Mouse (Mus musculus) embryo, embryonic 9.5 days (tissue): ENCODE measurements around the gene Zfp768.
A peak's percentile ranks its signal among the peaks of the same experiment; 100 is the strongest.
"Not testable (repeated sequence)": the region's sequence is repeated elsewhere in the genome, so short reads cannot be mapped to it uniquely, and the experiment has no call there.

Source experiments
- DNase-seq: peaks from one replicate; pipeline ENCODE4 v3.0.0-alpha.2; 2017; ENCODE audit errors: extremely low spot score

Zfp768 gene

DNA sequence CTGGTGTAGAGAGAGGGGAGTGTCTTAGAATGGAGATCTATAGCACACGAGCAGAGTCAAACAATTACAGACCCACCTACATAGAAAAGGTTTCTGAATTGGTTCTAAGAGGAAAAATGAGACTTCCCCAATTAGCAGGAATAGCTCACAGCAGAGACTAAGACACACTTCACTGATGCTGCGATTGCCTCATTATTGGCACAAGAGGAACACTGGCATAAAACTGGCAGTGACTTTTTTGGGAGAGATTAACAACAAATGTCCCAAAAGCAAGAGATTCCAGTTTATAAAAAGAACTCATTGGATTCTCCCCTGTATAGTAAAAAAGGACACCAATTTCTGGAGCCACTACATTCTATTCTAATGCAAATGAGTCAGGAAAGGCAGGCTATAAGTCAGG lies 12.5 kb upstream of the Zfp768 start:
- DNase-seq = no peak

DNA sequence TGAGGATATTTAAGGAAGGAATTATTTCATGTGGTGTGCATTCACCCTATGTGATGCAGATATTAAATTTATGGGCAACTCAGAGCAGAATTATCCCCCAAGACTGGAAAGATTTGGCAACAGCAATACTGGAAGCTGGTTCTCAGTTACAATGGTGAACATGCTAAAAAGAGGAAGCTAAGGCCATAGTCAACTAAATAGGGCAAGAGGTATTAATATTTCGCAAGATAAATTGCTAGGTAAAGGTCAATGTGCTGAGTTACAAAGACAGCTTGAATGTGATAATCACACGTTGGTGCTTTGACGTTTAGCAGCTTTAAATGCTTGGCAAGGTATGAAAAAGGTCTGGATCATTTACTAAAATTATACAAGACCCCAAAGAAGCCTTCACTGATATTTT lies 10.4 kb upstream of the Zfp768 start:
- DNase-seq = no peak

DNA sequence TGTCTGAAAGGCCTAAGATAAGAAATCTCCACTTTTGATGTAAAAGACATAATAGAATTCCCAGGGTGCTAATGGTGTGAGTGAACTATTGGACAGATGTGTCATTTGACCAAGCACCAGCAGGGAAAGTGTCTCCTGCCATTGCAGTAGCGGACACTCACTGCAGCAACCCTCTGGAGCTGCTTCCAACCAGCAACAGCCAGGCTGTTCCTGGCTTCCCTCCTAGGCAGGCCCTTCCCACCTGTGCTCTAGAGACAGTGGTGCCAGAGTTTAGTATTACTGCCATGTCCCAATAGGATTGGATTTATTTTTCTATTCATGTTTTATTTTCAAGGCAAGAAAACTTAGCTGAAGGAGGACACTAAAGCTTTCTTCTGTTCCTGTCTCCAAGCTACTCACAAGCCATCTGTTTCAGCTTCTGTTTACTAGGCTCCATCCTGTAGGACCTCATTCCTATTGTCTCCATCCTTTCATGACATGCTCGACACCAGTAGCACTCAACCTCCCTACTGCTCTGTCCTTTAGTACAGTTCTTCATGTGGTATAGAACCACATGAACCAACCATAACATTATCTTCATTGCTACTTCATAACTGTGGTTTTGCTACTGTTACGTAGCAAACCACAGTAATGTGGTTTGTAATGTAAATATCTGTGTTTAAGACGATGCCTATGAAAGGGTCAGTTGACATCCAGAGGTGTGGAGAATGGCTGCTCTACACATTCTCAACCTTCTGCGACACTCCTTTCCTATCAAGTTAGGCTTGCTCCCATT lies 6.0 kb upstream of the Zfp768 start:
- DNase-seq = no peak

DNA sequence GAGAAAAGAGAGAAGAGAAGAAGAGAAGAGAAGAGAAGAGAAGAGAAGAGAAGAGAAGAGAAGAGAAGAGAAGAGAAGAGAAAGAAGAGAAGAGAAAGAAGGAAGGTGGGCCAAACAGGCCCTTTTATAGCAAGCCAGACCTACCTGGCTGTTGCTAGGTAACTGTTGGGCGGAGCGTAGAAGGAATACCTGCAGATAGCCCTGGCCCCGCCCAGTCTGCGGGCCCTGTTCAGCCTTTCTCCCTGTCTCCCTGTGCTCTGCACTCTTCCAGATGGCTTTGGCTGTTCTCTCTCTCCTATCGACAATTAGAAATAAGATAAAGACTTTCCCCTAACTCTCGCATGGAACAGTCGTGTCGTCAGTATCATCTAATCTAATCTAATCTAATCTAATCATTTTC lies 1.3 kb upstream of the Zfp768 start:
- DNase-seq = no peak

DNA sequence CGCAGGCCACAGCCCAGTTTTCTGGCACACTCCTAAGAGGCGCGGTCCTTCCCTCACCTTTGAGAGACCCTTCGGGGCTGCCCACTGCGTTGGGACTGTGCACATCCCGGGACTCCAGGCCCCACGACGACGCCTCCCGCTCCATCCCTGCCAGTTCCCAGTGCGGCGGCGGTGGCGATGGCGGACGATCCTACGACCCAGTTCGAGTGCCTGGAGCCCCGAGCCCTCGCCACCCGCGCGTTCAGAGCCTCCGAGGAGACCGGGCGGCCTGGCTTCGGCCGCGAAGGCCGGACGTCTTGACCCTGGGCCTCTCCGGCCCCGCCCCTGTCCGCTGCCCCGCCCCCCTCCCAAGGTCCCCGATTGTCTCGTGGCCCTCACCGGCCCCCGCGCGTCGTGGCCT lies 297 bp downstream of the Zfp768 start:
- DNase-seq = no peak

DNA sequence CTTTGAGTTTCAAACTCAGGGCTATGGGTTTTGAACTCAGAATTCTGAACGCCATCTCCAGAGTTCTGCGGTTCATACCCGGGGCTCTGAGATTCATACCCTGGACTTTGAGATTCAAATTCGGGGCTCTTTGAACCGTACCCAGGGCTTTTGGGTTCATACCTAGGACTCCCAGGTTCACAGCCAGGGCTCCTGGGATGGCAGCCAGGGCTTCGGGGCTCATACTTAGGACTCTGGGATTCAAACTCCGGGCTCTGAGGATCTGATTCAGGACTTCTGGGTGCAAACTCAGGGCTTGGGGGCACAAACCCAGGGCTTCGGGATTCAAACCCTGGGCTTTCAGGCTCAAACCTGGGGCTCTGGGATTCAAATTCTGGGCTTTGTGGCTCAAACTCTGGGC lies 1.0 kb downstream of the Zfp768 start:
- DNase-seq = no peak

DNA sequence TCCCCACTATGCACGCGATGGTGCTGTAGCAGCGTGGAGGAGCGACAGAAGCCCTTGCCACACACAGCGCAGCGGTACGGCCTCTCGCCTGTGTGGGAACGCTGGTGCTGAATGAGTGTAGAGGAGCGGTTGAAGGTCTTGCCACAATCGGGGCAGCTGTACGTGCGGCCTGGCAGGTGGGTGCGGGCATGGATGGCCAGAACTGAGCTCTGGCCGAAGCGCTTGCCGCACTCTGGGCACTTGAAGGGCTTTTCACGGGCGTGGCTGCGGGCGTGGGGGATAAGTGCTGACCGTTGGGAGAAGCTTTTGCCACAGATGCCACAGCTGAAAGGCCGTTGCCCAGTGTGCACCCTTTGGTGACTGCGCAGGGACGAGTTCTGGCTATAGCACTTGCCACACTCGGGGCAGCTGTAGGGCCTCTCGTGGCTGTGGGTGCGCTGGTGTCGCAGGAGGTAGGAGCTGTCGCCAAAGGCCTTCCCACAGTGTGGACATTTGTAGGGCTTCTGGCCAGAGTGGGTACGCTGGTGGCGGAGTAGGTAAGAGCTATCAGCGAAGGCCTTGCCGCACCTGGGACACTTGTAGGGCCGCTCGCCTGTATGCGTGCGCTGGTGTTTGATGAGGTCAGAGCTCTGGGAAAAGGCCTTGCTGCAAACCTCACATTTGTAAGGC lies 1.9 kb downstream of the Zfp768 start:
- no peak for DNase-seq

DNA sequence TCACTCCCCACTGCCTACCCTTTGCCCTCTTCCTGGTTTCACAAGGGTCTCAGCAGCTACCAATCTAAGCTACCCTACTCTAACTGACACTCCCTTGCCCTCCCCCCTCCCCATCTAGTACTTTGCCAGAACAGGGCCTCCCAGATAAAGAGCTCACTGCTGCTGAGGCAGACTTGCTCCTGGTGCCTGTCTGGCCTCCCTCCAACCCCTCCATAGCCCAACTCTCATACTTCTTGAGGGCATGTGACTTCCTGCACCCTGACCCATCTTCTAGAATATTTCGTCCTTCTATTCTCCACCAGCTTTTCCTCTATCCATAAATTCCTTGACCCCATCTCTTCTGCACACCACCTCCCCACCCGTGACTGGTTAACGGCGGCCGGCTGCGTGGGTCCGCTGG lies 2.5 kb downstream of the Zfp768 start:
- no peak for DNase-seq

DNA sequence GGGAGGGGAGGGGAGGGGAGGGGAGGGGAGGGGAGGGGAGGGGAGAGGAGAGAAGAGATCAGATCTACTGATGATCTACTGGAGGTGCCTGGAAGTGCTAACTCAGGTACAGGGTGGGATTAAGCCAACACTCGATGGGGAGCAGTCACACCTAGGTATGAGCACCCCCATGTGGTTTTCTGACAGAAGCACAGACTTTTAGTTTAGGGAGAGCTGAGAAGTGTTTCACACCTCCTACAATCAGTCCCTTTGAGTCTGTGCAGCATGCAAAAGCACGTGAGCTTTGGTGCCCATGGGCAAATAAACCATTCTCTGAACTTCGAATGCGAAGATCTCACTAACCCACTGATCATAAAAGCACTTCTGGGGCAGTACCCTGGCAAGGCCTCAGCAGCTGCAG lies 3.1 kb downstream of the Zfp768 start:
- DNase-seq = no peak

DNA sequence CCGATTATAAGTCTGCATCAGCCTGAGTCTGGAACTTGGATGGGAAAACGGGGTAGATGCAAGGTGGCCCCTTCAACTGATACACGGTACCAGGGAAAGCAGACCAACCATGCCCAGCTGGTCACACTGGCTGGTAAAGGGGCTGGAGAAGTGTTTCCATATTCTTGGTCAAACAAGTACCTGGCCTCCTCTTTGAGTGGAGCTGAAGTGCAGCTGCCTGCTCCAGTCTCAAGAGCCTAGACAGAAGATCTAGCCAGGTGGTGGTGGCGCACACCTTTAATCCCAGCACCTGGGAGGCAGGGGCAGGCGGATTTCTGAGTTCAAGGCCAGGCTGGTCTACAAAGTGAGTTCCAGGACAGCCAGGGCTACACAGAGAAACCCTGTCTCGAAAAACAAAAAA lies 3.5 kb downstream of the Zfp768 start:
- DNase-seq = not testable (repeated sequence)

DNA sequence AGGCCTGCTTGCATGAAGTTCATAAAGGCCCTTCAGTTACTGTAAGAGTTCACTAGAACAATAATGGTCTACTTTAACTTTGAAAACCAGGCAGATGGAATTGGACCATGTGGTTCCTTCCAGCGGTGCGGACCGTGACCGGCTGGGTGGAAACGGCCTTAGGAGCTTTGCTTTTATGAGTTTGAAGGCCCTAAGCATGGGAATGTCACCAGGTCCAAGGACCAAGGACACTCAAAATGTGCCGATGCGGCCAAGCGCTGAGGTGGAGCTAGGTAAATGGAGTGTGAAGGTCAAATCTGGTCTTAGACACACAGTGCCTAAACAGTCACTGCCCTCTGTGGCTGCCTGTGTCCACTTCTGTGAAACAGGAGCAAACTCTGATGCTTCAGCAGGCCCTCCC lies 4.0 kb downstream of the Zfp768 start:
- no peak for DNase-seq

DNA sequence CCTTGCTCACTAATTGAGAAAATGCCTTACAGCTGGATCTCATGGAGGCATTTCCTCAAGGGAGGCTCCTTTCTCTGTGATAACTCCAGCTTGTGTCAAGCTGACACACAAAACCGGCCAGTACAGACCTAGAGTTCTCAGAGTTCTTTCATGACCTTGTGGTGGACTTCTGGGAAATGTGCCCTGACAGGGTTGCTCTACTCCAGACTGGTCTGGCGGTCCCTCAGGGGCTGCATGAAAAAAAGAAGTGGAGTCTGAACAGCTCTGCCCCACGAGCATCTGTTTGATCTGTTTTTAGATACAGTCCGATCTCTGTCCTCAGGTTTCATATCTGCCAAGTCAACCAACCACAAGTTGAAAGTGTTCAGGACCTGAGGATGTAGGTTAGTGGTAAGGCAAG lies 7.8 kb downstream of the Zfp768 start:
- no peak for DNase-seq

DNA sequence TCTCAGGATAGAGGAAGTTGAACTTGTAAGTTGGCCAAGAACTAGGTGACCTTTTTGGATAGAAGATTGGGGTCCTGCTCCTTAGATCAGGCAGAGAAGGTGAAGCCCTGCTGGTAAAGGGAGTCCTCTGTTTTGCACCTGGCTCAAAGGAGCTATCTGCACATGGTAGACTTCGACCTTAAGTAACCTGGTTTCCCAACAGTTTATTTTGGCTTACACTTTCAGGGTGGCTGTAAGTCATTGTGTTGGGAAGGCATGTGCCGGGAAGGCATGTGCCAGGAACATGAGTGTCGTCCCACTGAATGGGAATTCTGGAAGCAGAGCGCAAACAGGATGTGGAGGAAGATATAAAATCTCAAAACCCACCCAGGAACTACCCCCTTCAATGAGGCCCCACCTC lies 9.8 kb downstream of the Zfp768 start:
- no peak for DNase-seq

DNA sequence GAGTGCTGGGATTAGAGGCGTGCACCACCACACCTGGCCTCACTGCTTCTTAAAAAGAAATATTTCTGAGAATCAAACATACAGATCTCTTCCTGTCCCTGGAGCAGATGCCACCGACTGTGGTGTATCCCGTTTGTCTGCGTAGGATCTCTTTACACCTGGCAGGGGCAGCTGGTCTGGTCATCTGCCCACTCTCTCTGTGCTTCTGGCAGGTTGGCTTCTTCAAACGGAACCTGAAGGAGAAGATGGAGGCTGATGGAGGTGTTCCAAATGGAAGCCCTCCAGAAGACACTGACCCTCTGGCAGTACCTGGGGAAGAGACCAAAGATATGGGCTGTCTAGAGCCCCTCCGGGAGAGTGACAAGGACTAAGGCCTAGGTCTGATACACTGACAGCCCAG lies 12.1 kb downstream of the Zfp768 start:
- DNase-seq = no peak

DNA sequence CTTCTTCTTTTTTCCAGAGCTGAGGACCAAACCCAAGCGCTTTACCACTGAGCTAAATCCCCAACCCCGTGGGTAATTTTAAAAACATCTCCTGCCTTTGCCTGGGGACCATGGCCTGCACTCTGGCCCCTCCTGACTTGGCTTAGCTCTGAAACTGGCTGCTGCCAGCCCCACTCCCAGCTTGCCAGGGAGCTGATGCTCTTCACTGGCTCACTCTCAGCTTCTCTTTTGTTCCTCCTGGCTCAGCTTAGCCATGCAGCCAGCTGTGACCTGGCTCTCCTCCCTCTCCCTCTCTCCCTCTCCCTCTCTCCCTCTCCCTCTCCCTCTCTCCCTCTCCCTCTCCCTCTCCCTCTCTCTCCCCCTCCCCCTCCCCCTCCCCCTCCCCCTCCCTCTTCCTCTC lies 18.7 kb downstream of the Zfp768 start:
- DNase-seq = no peak

DNA sequence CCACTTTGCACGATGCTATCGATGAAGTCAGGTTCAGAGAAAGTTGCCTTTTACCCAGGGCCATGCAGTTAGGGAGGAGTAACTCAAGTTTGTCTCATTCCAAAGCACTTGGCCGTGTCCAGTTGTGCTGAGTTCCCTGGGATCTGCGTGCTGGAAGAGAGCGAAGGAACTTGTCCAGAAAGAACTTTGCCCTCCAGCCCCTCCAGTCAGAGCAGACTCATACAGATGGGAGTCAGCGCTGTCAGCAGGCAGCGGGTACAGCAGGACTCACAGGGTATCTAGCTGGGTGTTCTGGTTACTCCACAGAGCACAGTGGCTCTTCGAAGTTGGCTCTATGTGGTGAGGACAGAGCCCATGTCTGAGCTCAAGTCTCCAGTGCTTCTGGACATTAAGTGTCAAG lies 19.8 kb downstream of the Zfp768 start:
- DNase-seq = no peak

DNA sequence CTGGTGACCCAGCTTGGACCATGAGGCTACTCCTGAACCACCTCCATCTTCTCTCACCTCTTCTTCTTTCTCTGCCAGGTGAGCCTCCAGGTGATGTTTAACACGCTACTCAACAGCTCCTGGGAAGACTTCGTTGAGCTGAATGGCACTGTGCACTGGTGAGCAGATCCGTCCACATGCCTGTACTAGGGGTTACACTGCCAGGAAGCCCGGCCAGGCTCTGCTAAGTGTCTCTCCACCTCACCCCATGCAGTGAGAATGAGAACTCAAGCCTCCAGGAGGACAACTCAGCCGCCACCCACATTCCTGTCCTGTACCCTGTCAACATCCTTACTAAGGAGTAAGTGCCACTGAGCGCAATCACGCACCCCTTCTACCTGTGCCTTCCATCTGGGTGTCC lies 20.4 kb downstream of the Zfp768 start:
- no peak for DNase-seq

DNA sequence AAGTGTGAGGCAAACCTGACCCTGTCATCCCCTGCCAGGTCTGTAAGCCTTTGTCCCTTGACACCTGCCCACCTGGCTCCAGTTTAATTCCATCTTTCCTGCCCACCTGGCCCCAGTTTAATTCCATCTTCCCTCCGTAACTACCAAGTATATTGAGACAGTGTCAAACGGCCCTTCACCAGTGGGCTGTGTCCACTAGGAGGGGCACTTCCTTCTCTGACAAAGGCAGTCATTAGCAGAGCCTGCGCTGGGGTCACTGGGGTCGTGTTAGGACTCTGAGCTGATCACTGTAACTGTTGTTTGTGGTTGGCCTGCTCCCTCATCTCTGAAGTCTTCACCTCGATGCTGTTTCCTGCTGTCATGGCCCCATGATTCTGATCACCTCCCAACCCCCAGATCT lies 23.3 kb downstream of the Zfp768 start:
- DNase-seq = peak; percentile 25

DNA sequence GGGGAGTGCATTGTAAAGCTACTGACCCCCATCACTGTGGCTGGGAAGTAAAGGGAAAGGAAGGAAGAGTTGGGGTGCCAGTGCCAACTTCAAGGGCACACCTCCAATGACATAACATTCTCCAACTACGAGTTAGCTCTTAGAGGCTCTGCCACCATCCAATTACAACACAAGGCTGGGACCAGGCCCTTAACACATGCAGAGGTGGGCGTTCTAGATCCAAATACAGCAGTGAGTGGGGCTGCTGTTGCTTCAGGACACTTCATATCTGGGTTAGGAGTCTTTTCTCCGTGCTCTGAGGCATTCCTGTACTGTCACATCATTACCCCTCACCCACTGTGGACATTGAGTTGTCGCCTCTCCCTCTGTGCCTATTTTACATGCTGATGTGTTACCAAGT lies 24.3 kb downstream of the Zfp768 start:
- DNase-seq = no peak

DNA sequence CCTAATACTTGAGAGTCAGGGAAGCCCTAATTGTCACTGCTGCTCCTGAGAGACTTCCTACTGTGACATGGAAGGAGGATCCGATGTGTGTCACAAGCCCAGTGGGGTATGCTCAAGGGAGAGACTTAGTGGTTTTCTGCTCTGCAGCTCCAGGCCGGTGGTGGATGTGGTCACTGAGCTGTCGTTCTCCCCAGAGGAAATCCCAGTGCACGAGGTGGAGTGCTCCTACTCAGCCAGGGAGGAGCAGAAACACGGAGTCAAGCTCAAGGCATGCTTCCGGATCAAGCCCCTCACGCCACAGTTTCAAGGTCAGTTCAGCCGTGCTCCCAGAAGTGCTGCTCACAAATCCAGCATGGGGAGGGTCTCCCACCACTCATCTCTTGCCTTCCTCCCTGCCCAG lies 31.5 kb downstream of the Zfp768 start:
- DNase-seq = no peak

DNA sequence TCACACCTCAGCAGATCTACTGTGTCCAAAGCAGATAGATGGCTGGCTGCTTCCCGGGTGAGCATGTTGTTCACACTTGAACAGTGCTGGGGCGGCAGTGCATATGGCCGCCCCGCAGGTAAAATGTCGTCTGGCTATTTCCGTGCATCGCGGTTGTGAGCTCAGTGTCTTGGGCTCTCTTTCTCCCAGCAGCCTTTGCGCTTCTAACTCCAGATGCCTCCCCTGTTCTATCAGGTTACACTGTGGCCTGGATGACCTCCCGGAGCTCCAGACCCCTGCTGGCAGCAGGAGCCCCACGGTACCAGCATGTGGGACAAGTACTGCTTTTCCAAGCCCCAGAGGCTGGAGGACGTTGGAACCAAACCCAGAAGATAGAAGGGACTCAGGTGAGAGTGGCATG lies 35.4 kb downstream of the Zfp768 start:
- DNase-seq = no peak

DNA sequence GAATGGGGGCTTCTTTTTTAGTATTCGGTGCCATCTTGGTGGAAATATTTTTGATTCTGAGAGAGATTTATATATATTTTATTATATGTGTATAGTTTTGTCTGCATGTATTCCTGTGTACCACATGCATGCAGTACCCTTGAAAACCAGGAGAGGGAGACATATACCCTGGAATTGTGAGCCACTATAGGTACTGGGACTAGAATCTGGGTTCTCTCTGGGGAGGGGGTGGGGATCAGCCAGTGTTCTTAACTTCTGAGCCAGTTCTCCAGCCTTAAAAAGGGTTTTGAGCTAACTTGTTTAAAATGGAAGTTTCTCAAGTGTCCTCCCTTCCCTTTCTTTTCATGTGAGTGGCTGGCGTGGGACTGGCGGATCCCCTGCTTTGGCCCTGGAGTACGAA lies 36.5 kb downstream of the Zfp768 start:
- peak; percentile 65 for DNase-seq

DNA sequence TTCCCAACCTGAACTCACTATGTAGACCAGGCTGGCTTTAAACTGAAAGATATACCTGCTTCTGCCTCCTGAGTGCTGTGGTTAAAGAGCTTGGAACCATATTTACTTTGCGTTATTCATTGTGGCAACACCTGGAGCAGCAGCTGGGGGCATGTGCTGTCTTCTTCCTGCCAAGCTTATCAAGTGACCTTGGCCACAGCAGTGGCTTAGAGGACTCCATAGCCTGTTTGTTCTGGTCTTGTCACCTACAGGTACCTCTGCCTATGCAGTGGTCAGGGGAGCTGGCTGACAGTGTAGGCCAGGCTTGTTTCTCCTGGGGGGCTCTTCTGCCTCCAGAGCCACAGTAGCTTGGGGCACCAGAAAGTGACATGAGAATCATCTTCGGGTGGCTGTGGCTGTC lies 37.0 kb downstream of the Zfp768 start:
- DNase-seq = no peak
